Mouse (Mus musculus): ENCODE data around the gene Rcc1.

Rcc1 gene

GRCm38 (mm10) chr4:132353481-132353885, at the start of gene Rcc1:
Gene Rcc1 (minus strand): TSS chr4:132353605.
- DNase-seq (ENCODE audit: extremely low spot score, low spot score), result peak; percentile 92

- no peak for DNase-seq (ENCODE audit: extremely low spot score, low spot score)
Measured at GRCm38 (mm10) chr4:132401016-132401415, 47.6 kb upstream of the Rcc1 start.

- DNase-seq (ENCODE audit: extremely low spot score, low spot score), result no peak
Measured at GRCm38 (mm10) chr4:132398863-132399262, 45.5 kb upstream of the Rcc1 start.

- DNase-seq (ENCODE audit: extremely low spot score, low spot score), result peak; percentile 22
Measured at GRCm38 (mm10) chr4:132398045-132398774, 44.8 kb upstream of the Rcc1 start.

- DNase-seq (ENCODE audit: extremely low spot score, low spot score), result no peak
Measured at GRCm38 (mm10) chr4:132397120-132397519, 43.7 kb upstream of the Rcc1 start.

- no peak for DNase-seq (ENCODE audit: extremely low spot score, low spot score)
Measured at GRCm38 (mm10) chr4:132396251-132396650, 42.8 kb upstream of the Rcc1 start.

- no peak for DNase-seq (ENCODE audit: extremely low spot score, low spot score)
Measured at GRCm38 (mm10) chr4:132391063-132391740, 37.8 kb upstream of the Rcc1 start.

- DNase-seq (ENCODE audit: extremely low spot score, low spot score), result no peak
Measured at GRCm38 (mm10) chr4:132389302-132389701, 35.9 kb upstream of the Rcc1 start.

- no peak for DNase-seq (ENCODE audit: extremely low spot score, low spot score)
Measured at GRCm38 (mm10) chr4:132387617-132388016, 34.2 kb upstream of the Rcc1 start.

GRCm38 (mm10) chr4:132386846-132387245, 33.4 kb upstream of the Rcc1 start:
- DNase-seq (ENCODE audit: extremely low spot score, low spot score), result no peak

GRCm38 (mm10) chr4:132385771-132386410, 32.5 kb upstream of the Rcc1 start:
- DNase-seq (ENCODE audit: extremely low spot score, low spot score), result no peak

- no peak for DNase-seq (ENCODE audit: extremely low spot score, low spot score)
Measured at GRCm38 (mm10) chr4:132383455-132383854, 30.1 kb upstream of the Rcc1 start.

GRCm38 (mm10) chr4:132382296-132382695, 28.9 kb upstream of the Rcc1 start:
- DNase-seq (ENCODE audit: extremely low spot score, low spot score), result no peak

GRCm38 (mm10) chr4:132380965-132381616, 27.7 kb upstream of the Rcc1 start:
- DNase-seq (ENCODE audit: extremely low spot score, low spot score), result no peak

GRCm38 (mm10) chr4:132373820-132374219, 20.4 kb upstream of the Rcc1 start:
- no peak for DNase-seq (ENCODE audit: extremely low spot score, low spot score)

- no peak for DNase-seq (ENCODE audit: extremely low spot score, low spot score)
Measured at GRCm38 (mm10) chr4:132369953-132370750, 16.7 kb upstream of the Rcc1 start.

GRCm38 (mm10) chr4:132367480-132368201, 14.2 kb upstream of the Rcc1 start:
- no peak for DNase-seq (ENCODE audit: extremely low spot score, low spot score)

- no peak for DNase-seq (ENCODE audit: extremely low spot score, low spot score)
Measured at GRCm38 (mm10) chr4:132365450-132366060, 12.2 kb upstream of the Rcc1 start.

- no peak for DNase-seq (ENCODE audit: extremely low spot score, low spot score)
Measured at GRCm38 (mm10) chr4:132363487-132363886, 10.1 kb upstream of the Rcc1 start.

- no peak for DNase-seq (ENCODE audit: extremely low spot score, low spot score)
Measured at GRCm38 (mm10) chr4:132359510-132359909, 6.1 kb upstream of the Rcc1 start.
